Mouse (Mus musculus) megakaryocyte, embryonic 14.5 days (primary cell): Measurements from ENCODE around the gene Rpp25l.

ENCODE experiments used
- FLI1 ChIP-seq: IDR thresholded peaks from 2 replicates; pipeline ENCODE4 v1.6.1; 2012; ENCODE audit warnings: low read length, inconsistent platforms, mixed read lengths
- GATA1 ChIP-seq: IDR thresholded peaks from 3 replicates; pipeline ENCODE4 v1.6.1; 2012; ENCODE audit warnings: mixed read lengths, low read length, inconsistent platforms, borderline replicate concordance

GRCm38 (mm10) chr4:41722918-41723351 lies 9.6 kb upstream of the Rpp25l start, which contains the start of gene Dctn3:
- no peak for TF ChIP-seq GATA1
- no peak for TF ChIP-seq FLI1
